Mouse (Mus musculus): ENCODE measurements around the gene Acads.
A peak's percentile ranks its signal among the peaks of the same experiment; 100 is the strongest.
"Not testable (repeated sequence)": the region's sequence is repeated elsewhere in the genome, so short reads cannot be mapped to it uniquely, and the experiment has no call there.

The Acads gene

DNA sequence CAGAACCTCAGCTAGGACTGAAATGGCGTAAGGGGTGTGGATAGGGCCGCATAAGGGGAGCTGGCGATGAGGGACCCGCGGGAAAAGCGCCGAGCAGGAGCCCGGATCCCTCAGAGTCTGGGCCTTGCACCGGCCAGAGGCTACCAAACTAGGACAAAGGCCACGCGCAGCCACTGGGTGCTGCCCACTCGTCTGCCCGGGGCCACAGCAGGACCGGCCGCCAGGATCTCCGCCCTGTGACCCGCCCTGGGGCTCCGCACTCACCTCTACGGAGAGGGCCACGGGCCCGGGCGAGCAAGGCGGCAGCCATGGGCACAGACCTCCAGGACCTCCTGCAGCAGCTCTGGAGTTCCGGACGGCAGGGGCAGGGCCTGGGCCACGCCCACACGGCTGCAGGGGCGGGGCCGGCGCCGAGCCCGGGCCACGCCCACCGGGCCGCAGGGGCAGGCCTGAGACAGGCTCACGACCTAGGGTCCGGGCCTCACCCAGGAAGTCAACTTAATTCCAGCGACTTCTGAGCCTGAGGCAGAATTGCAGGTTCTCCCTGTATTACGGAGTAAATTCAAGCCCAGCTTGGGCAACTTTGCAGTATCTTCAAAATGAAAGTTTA, at the start of gene Acads:
TSS of gene Acads (minus strand) at position 386 of the 610 bp plus-strand sequence.
- ATAC-seq (ENCODE audit: insufficient number of reproducible peaks, low FRiP score, low TSS enrichment) = 0 out of 2 replicates have a peak, but pooled peaks have one; percentile 31

DNA sequence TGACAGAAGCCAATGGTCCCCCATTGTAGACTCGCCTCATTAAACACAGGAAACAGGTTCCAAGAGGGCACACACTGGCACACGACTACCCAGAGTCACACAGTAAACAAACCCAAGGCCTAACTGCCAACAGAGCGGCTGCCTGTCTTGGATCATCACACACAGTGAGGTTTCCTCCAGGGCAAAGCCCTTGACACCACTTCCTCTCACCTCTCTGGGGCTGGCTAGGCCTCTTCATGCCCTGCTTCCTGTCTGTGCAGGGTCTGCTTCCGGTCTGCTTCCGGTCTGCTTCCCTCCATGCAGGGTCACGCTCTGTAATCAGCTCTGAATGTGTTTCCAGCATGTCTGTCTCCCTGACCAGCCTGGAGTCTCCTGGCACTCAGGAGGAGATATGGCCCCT, 48.2 kb upstream of the Acads start:
- no peak for ATAC-seq (ENCODE audit: insufficient number of reproducible peaks, low FRiP score, low TSS enrichment)

DNA sequence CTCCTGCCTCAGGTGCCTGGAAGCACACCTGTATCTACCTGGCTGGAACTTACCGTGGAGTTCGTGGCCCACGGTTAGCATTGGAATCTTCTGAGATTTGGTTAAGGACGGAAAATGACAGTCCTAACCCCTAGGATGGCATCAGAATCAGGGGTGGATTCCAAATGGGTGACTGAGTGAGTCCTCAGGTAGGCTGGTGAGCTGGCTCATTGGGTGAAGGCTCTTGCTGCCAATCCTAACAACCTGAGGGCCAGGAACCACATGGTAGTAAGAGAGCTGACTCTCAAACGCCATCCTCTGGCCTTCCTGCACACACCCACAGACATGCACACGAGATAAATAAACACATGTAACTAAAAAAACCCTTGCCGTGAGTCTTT, 47.7 kb upstream of the Acads start:
- no peak for ATAC-seq (ENCODE audit: insufficient number of reproducible peaks, low FRiP score, low TSS enrichment)

DNA sequence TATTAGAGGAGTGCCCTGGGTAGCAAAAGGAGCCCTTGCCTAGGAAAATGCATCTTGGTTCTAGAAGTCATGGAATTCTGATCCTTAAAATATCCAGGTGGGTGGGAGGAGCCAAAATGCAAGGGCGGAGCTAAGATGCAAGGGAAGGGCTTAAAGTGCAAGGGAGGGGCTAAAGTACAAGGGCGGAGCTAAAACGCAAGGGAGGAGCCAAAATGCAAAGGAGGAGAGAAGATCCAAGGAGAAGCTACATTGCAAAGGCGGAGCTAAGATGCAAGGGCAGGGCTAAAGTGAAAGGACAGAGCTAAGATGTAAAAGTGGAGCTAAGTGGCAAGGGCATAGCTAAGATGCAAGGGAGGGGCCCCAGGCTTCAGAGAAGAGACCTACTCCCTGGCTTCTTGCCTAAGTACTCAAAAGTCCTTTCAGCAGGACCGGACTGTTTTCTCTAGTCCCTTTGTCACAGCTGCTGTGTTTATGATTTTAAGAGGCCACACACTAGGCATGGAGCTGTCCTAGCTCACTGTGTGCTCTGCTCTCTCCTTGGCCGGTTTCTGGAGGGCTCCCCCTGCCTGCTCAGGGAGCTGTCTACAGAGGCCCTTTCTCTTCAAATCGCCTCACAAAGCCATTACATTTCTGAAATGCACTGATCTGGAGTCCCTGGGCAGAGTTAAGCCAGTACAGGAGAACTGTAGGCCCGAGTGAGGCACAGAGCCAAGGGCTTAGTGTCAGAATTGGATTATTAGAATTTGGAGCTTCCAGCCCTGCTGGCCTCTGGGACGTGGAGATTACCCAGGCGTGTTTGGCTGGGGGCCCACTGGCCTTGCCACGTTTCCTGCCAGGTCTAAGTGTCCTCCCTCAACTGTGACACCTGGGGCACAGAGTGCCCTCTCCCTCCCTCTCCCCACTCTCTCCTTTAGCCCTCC, 47.0 kb upstream of the Acads start:
- ATAC-seq (ENCODE audit: insufficient number of reproducible peaks, low FRiP score, low TSS enrichment) = no peak

DNA sequence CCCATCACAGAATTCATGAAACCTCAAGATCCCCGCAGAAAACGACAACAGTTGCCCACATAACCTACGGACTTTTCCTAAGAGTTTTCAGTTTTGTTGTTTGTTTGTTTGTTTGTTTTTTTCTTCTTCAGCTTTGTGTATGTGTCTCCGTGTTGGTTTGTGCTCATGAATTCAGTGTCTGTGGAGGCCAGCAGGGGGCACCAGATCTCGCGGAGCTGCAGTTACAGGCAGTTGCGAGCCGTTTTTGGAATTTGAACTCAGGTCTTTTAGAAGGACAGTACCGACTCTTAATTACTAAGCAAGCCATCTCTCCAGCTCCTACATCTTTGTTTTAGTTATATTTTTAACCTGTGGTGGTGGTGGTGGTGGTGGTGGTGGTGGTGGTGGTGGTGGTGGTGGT, 46.2 kb upstream of the Acads start:
- no peak for ATAC-seq (ENCODE audit: insufficient number of reproducible peaks, low FRiP score, low TSS enrichment)

DNA sequence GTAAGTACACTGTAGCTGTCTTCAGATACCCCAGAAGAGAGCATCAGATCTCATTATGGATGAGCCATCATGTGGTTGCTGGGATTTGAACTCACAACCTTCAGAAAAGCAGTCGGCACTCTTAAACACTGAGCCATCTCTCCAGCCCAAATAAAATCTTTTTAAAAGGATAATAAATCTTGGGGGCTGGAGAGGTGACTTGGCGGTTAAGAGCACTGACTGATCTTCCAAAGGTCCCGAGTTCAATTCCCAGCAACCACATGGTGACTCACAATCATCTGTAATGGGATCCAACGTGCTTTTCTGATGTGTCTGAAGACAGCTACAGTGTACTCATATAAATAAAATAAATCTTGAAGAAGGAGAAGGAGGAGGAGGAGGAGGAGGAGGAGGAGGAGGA, 45.3 kb upstream of the Acads start:
- not testable (repeated sequence) for ATAC-seq (ENCODE audit: insufficient number of reproducible peaks, low FRiP score, low TSS enrichment)

DNA sequence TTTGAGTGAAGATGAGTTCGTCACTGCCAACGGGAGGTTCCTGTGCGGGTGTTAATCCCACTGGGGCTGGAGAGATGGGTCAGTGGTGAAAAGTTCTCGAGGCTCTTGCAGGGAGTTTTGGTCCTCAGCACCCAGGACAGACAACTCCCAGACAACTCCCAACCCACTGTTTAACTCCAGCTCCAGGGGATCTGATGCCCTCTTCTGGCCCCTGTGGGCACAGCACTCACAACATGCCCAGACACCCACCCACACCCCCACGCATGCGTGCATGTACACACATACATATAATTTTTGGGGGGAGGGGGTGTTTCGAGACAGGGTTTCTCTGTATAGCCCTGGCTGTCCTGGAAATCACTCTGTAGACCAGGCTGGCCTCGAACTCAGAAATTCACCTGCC, 44.4 kb upstream of the Acads start:
- ATAC-seq (ENCODE audit: insufficient number of reproducible peaks, low FRiP score, low TSS enrichment) = no peak

DNA sequence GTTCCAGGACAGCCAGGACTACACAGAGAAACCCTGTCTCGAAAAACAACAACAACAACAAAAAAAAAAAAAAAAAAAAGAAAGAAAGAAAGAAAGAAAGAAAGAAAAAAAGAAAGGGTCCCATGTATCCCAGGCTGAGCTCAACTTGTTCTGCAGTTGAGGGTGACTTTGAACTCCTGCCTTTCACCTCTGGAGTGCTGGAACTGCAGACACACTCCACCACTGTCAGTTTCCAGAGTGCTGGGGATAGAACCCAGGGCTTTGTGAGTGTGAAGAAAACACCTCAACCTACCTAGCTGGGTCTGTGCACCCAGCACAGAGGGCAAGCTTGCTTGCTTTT, 42.8 kb upstream of the Acads start:
- not testable (repeated sequence) for ATAC-seq (ENCODE audit: insufficient number of reproducible peaks, low FRiP score, low TSS enrichment)

DNA sequence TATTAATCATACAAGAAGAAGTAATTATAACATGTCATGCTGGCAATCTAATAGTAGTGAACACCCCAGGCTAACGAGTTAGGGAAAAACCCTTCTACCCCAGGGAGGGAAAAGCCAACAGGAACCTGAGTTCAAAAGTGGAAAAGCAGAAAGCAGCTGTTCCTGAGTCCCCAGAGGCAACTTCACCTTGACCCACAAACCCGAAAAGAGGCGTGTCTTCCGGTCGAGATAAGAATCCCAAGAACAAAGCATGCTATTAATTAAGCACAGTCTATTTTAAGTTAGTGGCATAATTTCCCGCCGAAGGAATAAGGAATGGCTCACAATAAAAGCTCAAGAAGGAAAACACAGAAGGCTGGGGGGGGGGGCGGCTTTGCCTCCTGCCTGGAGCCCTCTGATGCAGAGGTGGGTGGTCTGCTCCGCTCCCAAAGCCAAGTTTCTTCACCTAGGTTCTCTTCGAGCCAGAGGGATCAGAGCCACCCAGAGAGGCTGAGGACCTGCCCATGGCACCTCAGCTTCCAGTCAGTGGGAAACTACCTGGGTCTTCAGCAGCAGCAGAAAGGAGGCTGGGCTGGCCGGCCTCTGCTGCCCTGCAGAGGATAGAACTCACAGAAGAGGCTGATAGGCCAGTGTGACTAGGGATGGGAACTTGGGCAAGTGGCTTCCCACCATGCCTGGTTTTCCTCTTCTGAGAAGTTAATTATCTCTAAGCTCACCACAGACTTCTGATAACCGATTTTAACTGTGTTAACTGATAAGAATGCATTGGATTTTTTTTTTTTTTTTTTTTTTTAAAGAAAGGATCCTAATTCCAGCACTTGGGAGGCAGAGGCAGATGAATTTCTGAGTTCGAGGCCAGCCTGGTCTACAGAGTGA, 42.2 kb upstream of the Acads start:
- no peak for ATAC-seq (ENCODE audit: insufficient number of reproducible peaks, low FRiP score, low TSS enrichment)

DNA sequence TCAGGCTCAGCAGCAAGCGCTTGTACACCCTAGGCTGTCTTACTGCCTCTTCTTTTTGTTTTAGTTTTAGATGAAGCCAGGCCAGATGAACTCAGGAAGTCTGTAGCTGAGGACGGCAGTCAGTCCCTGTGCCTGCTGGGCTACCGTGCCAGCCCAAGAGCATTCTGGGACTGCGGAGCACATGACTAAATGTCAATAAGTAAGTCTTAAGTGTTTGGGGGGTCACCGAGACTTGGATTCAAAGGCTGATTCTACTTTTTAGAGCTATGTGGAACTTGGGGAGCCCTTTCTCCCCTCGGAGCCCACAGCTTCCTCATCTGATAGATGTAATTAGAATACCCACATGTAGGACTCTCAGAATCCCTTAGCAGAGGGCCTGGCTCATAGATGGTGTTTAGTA, 41.5 kb upstream of the Acads start:
- ATAC-seq (ENCODE audit: insufficient number of reproducible peaks, low FRiP score, low TSS enrichment) = no peak

DNA sequence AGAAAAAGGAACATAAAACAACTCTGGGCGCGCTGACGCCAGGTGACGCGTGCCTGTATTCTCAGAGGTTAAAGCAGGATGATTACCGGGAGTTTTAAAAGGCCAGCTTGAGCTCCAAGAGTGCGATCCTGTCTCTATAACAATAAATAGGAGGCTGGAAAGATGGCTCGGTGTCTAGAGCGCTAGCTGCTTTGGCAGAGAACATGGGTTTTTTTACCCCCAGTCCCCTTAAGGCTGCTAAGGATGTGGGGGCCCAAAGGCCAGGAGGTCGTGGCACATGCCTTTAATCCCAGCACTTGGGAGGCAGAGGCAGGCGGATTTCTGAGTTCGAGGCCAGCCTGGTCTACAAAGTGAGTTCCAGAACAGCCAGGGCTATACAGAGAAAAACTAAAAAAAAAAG, 40.0 kb upstream of the Acads start:
- no peak for ATAC-seq (ENCODE audit: insufficient number of reproducible peaks, low FRiP score, low TSS enrichment)

DNA sequence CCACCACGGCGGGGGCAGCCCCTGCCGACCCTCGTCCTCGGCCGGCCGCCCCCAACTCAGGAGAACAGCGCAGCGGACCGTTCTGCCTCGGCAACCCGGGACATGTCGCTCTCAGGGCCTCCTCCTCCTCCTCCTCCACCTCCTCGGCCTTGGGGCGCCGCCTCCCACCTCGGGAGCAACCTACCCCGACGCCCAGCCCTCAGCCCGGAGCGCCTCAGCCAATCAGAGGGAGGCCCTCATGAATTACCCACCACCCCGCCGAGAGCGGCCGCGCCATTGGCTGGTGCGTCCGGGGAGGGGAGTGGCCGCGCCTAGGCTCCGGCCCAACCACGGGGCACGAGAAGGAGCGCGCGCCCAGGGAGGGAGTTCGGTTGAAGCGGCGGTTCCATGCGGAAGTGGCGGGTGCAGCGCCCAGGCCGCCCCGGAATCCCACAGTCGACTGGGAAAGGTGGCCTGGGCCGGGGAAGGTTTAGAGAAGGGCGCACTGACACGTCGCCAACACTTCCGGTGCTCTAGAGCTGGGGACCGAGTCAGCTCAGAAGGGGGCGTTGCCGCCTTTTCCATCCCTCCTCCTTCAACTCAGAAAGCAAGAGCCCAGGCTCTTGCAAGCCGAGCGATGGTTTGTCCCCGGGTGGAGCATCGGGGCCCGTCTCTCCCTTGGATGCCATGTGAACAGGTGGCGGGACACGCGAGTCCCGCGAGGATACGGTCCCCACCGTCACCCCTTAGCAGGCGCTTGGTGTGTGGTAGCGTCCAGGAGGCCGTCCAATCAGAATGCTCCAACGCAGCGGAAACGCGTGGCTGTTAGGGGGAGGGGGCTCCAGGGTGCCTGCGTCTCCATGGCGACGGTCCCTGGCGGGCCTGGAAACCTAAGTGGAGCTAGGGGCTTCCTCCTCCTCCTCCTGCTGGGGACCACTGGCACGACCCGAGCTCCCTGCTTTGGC, 39.2 kb upstream of the Acads start, which contains the start of gene Mlec:
TSS of gene Mlec (minus strand) at position 140 of the 944 bp plus-strand sequence.
- peak; percentile 93 for ATAC-seq (ENCODE audit: insufficient number of reproducible peaks, low FRiP score, low TSS enrichment)

DNA sequence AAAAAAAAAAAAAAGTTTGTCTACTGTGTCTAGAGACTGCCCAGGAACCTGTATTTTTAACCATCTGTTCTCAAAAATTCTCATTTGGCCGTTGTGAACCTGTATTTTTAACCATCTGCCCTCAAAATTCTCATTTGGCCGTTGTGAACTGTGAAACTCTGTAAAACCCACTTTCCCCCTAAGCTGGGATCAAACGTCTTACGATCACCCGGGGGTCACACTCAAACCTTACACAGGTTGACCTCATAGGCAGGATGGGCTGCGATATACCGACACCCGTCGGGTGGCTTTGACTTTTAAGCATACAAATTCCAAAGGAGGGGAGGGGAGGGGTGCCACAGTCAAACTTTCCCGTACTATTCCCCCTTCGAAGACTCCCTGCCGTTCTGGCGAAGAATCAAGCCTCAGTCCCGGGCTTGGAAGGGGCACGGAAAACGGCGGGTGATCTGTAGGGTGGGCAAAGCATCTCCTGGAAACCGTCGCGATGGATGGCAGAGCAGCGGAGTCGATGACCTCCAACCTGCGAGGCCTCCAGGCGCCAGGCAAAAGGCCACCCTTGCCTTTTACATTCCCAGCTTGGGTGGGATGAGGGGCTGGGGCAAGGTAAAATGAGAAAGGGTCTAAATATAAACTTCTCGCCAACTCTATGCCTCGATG, 37.9 kb upstream of the Acads start:
- no peak for ATAC-seq (ENCODE audit: insufficient number of reproducible peaks, low FRiP score, low TSS enrichment)

DNA sequence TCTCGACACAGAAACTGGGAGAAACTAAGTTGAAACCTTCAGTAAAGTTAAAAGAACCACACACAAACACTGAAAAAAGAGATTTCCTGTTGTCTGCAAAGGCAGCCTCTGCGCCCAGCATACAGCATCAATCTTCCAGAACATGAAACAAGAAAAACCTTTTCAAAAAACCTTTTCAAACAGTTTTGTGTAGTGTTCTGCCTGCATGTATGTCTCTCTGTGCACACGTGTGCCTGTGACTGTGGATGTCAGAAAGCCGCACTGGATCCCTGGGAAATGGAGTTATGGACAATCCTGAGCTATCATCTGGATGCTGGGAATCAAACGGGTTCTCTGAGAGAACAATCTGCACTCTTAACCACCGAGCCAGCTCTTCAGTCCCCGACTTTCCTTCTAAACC, 37.3 kb upstream of the Acads start:
- no peak for ATAC-seq (ENCODE audit: insufficient number of reproducible peaks, low FRiP score, low TSS enrichment)

DNA sequence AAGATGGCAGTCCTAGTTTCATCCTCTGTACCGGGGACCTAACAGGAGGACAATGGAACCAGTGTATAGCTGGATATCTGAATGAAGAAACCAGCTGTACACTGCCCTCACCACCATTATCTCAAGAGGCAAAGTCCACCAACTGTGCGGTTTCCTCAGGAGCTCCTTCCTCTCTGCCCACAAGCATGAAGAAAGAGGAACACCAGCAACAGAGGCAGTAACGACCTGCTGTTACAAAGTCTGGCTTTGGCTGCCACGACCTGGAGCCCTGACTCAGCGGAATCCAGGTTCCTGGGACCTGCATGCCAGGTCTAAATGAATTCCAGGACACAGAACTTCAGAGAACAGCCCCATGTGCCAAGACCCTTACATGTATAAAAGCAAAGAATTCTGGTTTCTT, 36.7 kb upstream of the Acads start:
- ATAC-seq (ENCODE audit: insufficient number of reproducible peaks, low FRiP score, low TSS enrichment) = no peak

DNA sequence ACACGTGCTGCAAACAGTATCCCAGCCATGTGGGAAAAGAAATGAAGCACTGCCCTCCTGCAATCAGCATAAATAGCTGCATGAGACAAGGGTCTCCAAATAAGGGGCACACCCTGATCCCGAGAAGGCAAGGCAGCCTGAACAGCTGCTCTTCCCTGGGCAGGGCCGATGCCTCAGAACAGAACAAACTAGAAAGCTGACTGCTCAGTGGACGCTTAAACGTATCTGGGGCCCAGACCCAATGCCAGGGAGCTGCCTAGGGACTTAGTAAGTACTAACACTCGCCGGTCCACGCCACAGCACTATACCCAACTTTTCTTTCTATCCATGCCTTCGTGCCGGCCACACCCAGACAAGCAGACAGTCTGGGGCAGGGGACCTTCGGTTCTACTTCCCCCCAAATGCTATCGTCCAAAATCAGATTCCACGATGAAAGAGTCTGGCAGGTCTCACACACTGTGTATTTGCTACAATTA, 36.0 kb upstream of the Acads start:
- no peak for ATAC-seq (ENCODE audit: insufficient number of reproducible peaks, low FRiP score, low TSS enrichment)

DNA sequence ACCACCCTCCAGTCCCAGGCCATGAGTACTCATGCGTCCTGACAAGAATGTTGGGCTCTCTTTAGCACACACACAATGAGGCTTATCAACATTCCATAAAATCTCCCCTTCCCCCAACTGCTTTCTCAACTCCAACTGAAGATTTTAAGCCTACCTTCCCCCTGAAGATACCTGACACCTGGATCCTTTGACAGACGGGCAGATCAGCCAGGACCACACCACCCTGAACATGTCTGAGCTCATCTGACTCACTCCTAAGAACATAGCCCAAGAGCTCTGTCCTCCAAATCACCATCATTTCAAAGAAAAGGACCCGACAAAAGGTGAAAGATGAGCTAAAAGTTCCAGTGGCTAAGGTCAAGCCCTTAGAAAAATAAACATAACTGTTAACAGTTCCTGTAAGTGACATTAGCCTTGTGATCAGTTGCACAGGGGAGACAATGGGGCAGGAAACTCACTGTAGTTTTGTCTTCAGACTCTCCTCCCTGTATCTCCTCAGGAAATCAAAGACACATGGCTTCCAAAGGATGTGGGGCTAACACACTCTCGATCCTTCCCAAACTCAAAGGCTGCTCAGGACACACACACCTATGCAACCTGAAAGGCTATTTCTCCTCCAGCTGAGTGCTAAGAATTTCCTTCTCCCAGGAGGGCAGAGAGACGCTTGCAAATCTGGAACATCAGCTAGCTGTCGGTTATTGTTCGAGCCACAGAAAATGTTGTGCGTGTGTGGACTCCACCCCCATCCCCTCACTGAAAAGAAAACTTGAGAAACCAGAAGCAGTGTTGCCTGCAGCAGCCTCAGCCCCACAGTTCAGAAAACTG, 33.2 kb upstream of the Acads start:
- no peak for ATAC-seq (ENCODE audit: insufficient number of reproducible peaks, low FRiP score, low TSS enrichment)

DNA sequence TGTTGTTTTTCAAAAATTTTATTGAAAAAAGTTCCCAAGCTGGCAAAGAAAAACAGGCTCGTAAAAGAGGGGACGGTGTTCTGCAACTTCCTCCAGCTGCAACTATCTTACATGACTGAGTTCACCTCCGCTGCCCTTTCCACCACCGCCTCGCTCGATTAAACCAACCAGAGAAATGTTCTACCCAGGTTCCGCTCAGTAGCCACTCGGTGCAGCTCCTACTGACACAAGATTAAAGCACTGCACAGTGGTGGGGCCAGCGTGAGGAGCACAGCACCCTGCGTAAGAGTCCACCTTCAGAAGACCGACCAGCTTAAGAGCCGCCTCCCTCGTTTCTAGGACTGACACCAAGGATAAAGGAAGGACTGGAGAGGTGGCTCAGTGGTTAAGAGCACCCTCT, 32.3 kb upstream of the Acads start:
- no peak for ATAC-seq (ENCODE audit: insufficient number of reproducible peaks, low FRiP score, low TSS enrichment)

Measured in cerebellum, adult (tissue).